Mouse (Mus musculus) bone marrow, adult 2 months (tissue): Measurements from ENCODE around the gene Mok.

Experiments
- CTCF ChIP-seq: fragments of 200-500 bp; IDR thresholded peaks from 2 replicates; pipeline ENCODE4 v1.5.1; 2011; ENCODE audit warnings: low read length, control low read depth; ENCODE audit not compliant: control insufficient read depth, insufficient read depth
- POLR2A ChIP-seq: fragments of 200-500 bp; IDR thresholded peaks from 2 replicates; pipeline ENCODE4 v1.6.1; 2011; ENCODE audit warnings: low read depth, mild to moderate bottlenecking, control low read depth, low read length, borderline replicate concordance; ENCODE audit not compliant: control insufficient read depth

DNA sequence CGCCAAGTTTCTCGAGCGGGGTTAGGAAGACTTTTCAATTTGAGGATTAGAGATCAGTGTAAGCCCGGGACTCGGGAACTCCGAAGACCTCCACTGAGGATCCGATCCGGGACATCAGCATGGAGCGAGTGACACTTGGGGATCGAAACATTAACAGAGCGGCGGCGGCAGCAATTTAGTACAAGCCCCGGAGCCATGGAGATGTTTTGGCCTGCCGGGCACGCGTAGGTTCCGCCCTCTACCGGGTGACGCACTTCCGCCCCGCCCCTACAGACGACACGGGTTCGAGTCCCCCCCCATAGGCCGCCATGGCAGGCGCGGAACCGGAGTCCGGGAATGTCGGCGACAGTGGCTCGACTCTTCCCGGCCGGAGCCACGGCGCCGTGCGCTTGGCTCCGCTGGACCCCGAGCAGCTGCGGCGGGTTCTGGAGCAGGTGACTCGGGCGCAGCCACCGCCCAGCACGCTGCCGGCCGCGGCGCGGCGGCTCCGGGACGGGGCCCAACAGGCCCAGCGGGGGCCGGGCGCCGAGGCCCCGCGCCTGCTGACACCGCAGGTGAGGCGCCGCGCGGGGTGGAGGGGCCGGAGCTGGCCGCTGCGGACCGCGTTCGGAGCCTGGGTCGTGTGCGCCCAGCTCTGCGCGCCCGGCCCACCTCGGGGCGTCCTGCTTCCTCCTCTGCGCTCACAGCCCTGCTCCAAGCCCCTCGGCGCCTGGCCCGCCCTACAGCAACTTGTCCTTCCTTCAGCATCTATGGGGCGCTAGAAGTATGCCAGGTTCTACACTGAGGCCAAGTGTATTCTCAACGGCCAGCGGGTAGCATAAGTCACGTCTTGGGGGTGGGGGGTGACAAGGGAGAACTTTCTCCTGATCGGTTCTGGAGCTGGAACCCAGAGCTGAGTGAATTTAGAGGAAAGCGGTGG is 9.5 kb upstream of the Mok start, which contains the start of gene Zfp839:
- TF ChIP-seq CTCF: no peak
- peak; percentile 56; the same call in 1 of the 2 replicates for TF ChIP-seq POLR2A
